Mouse (Mus musculus): ENCODE results near the gene Lyz2. TPM values are rescaled to one million over a fixed set of nuclear protein-coding genes. Genes with fewer than 3 reads are reported as not detected.
"Not testable (repeated sequence)": the region's sequence is repeated elsewhere in the genome, so short reads cannot be mapped to it uniquely, and the experiment has no call there.

Lyz2 gene
- polyA plus RNA-seq, 1 experiment from 2014 or later, result 30.1 TPM

GRCm38 (mm10) chr10:117286366-117286970 lies 4.3 kb upstream of the Lyz2 start:
- Histone ChIP-seq H3K4me2 (replicated peaks) (no peak overlapping the region), H3K9ac (no peak overlapping the region), H3K4me1 (replicated peaks; ENCODE audit: control insufficient read depth, insufficient read depth, low read length) (no peaks in the 10 kb centered on the region), H3K4me3 (replicated peaks; ENCODE audit: low read length) (no peak overlapping the region), H3K36me3 (replicated peaks; ENCODE audit: control insufficient read depth, insufficient read depth) (no peaks in the 10 kb centered on the region), H3K27ac (no peak overlapping the region), H3K9me3 (ENCODE audit: control insufficient read depth, low read length) (no peaks in the 10 kb centered on the region), H3K27me3 (ENCODE audit: control insufficient read depth, insufficient read depth, low read length) (no peaks in the 10 kb centered on the region)
- ATAC-seq (ENCODE audit: low FRiP score) (no peak), DNase-seq (ENCODE audit: low spot score) (no peak)
- 94% methylated on average over 6 of the region's 6 CpGs for WGBS

GRCm38 (mm10) chr10:117285584-117285983 lies 3.5 kb upstream of the Lyz2 start:
- WGBS, result 94% methylated on average over 2 of the region's 7 CpGs
- not testable (repeated sequence) for H3K36me3 ChIP-seq (replicated peaks; ENCODE audit: control insufficient read depth, insufficient read depth); ATAC-seq (ENCODE audit: low FRiP score); H3K4me1 ChIP-seq (replicated peaks; ENCODE audit: control insufficient read depth, insufficient read depth, low read length); H3K9me3 ChIP-seq (ENCODE audit: control insufficient read depth, low read length); H3K27me3 ChIP-seq (ENCODE audit: control insufficient read depth, insufficient read depth, low read length); H3K4me2 ChIP-seq (replicated peaks); H3K4me3 ChIP-seq (replicated peaks; ENCODE audit: low read length); H3K27ac ChIP-seq; DNase-seq (ENCODE audit: low spot score); H3K9ac ChIP-seq

- H3K9me3 ChIP-seq (ENCODE audit: control insufficient read depth, low read length), result no peaks in the 10 kb centered on the region
- no peaks in the 10 kb centered on the region for H3K27me3 ChIP-seq (ENCODE audit: control insufficient read depth, insufficient read depth, low read length)
- H3K27ac ChIP-seq, result no peak overlapping the region
- H3K4me3 ChIP-seq (replicated peaks; ENCODE audit: low read length), result no peak overlapping the region
- ATAC-seq (ENCODE audit: low FRiP score) (no peak), DNase-seq (ENCODE audit: low spot score) (no peak)
- no peak overlapping the region for H3K4me2 ChIP-seq (replicated peaks)
- no peak overlapping the region for H3K9ac ChIP-seq
- WGBS, result 94% methylated on average over 10 of the region's 10 CpGs
- no peaks in the 10 kb centered on the region for H3K4me1 ChIP-seq (replicated peaks; ENCODE audit: control insufficient read depth, insufficient read depth, low read length)
- H3K36me3 ChIP-seq (replicated peaks; ENCODE audit: control insufficient read depth, insufficient read depth), result no peaks in the 10 kb centered on the region
Measured at GRCm38 (mm10) chr10:117284578-117285520, 2.7 kb upstream of the Lyz2 start.

GRCm38 (mm10) chr10:117283871-117284577 lies 1.9 kb upstream of the Lyz2 start:
- 80% methylated on average over 7 of the region's 7 CpGs for WGBS
- no peak overlapping the region for H3K9ac ChIP-seq
- no peak overlapping the region for H3K4me2 ChIP-seq (replicated peaks)
- no peak overlapping the region for H3K27ac ChIP-seq
- DNase-seq (ENCODE audit: low spot score) (no peak), ATAC-seq (ENCODE audit: low FRiP score) (no peak)
- no peak overlapping the region for H3K4me3 ChIP-seq (replicated peaks; ENCODE audit: low read length)
- H3K9me3 ChIP-seq (ENCODE audit: control insufficient read depth, low read length), result no peaks in the 10 kb centered on the region
- no peaks in the 10 kb centered on the region for H3K4me1 ChIP-seq (replicated peaks; ENCODE audit: control insufficient read depth, insufficient read depth, low read length)
- no peaks in the 10 kb centered on the region for H3K36me3 ChIP-seq (replicated peaks; ENCODE audit: control insufficient read depth, insufficient read depth)
- no peaks in the 10 kb centered on the region for H3K27me3 ChIP-seq (ENCODE audit: control insufficient read depth, insufficient read depth, low read length)

GRCm38 (mm10) chr10:117283196-117283595 lies 1.1 kb upstream of the Lyz2 start:
- H3K9ac ChIP-seq; H3K9me3 ChIP-seq (ENCODE audit: control insufficient read depth, low read length); H3K4me3 ChIP-seq (replicated peaks; ENCODE audit: low read length); DNase-seq (ENCODE audit: low spot score); H3K4me2 ChIP-seq (replicated peaks); H3K36me3 ChIP-seq (replicated peaks; ENCODE audit: control insufficient read depth, insufficient read depth); H3K4me1 ChIP-seq (replicated peaks; ENCODE audit: control insufficient read depth, insufficient read depth, low read length); H3K27me3 ChIP-seq (ENCODE audit: control insufficient read depth, insufficient read depth, low read length); H3K27ac ChIP-seq; ATAC-seq (ENCODE audit: low FRiP score): not testable (repeated sequence)
- WGBS, result 87% methylated on average over 4 of the region's 4 CpGs

- ATAC-seq (ENCODE audit: low FRiP score) (no peak), DNase-seq (ENCODE audit: low spot score) (no peak)
- Histone ChIP-seq H3K27ac (no peak overlapping the region), H3K4me3 (replicated peaks; ENCODE audit: low read length) (no peak overlapping the region), H3K36me3 (replicated peaks; ENCODE audit: control insufficient read depth, insufficient read depth) (no peaks in the 10 kb centered on the region), H3K9ac (no peak overlapping the region), H3K9me3 (ENCODE audit: control insufficient read depth, low read length) (no peaks in the 10 kb centered on the region), H3K4me1 (replicated peaks; ENCODE audit: control insufficient read depth, insufficient read depth, low read length) (no peaks in the 10 kb centered on the region), H3K4me2 (replicated peaks) (no peak overlapping the region), H3K27me3 (ENCODE audit: control insufficient read depth, insufficient read depth, low read length) (no peaks in the 10 kb centered on the region)
- 81% methylated on average over 2 of the region's 2 CpGs for WGBS
Measured at GRCm38 (mm10) chr10:117282551-117282950, 430 bp upstream of the Lyz2 start.

GRCm38 (mm10) chr10:117281381-117281920 lies 670 bp downstream of the Lyz2 start:
- H3K27me3 ChIP-seq (ENCODE audit: control insufficient read depth, insufficient read depth, low read length), result no peaks in the 10 kb centered on the region
- no peak for ATAC-seq (ENCODE audit: low FRiP score)
- no peaks in the 10 kb centered on the region for H3K9me3 ChIP-seq (ENCODE audit: control insufficient read depth, low read length)
- no peak for DNase-seq (ENCODE audit: low spot score)
- H3K4me1 ChIP-seq (replicated peaks; ENCODE audit: control insufficient read depth, insufficient read depth, low read length), result no peaks in the 10 kb centered on the region
- WGBS, result 93% methylated on average over 7 of the region's 7 CpGs
- no peak overlapping the region for H3K4me3 ChIP-seq (replicated peaks; ENCODE audit: low read length)
- H3K4me2 ChIP-seq (replicated peaks), result no peak overlapping the region
- H3K36me3 ChIP-seq (replicated peaks; ENCODE audit: control insufficient read depth, insufficient read depth), result no peaks in the 10 kb centered on the region
- no peak overlapping the region for H3K27ac ChIP-seq
- H3K9ac ChIP-seq, result no peak overlapping the region

- Histone ChIP-seq H3K4me3 (replicated peaks; ENCODE audit: low read length) (no peak overlapping the region), H3K4me1 (replicated peaks; ENCODE audit: control insufficient read depth, insufficient read depth, low read length) (no peaks in the 10 kb centered on the region), H3K9ac (no peak overlapping the region), H3K9me3 (ENCODE audit: control insufficient read depth, low read length) (no peaks in the 10 kb centered on the region), H3K27me3 (ENCODE audit: control insufficient read depth, insufficient read depth, low read length) (no peaks in the 10 kb centered on the region), H3K4me2 (replicated peaks) (no peak overlapping the region), H3K27ac (no peak overlapping the region), H3K36me3 (replicated peaks; ENCODE audit: control insufficient read depth, insufficient read depth) (no peaks in the 10 kb centered on the region)
- WGBS, result 45% methylated on average over 1 of the region's 1 CpGs
- no peak for ATAC-seq (ENCODE audit: low FRiP score)
- no peak for DNase-seq (ENCODE audit: low spot score)
Measured at GRCm38 (mm10) chr10:117280000-117280399, 2.1 kb downstream of the Lyz2 start.

GRCm38 (mm10) chr10:117278510-117278909 lies 3.6 kb downstream of the Lyz2 start:
- not testable (repeated sequence) for H3K4me2 ChIP-seq (replicated peaks); H3K4me3 ChIP-seq (replicated peaks; ENCODE audit: low read length); H3K27me3 ChIP-seq (ENCODE audit: control insufficient read depth, insufficient read depth, low read length); DNase-seq (ENCODE audit: low spot score); H3K27ac ChIP-seq; ATAC-seq (ENCODE audit: low FRiP score); H3K9me3 ChIP-seq (ENCODE audit: control insufficient read depth, low read length); H3K9ac ChIP-seq; H3K36me3 ChIP-seq (replicated peaks; ENCODE audit: control insufficient read depth, insufficient read depth); H3K4me1 ChIP-seq (replicated peaks; ENCODE audit: control insufficient read depth, insufficient read depth, low read length)
- WGBS, result 59% methylated on average over 2 of the region's 2 CpGs
